Mouse (Mus musculus): ENCODE measurements at regions not wholly inside any gene's neighbourhood (a gene's known extent, or its start where the extent isn't known, plus 50 kb on each side); places are given as distances from the start of the nearest gene placed in this dataset.

GRCm38 (mm10) chr16:72069581-72069980, 238.5 kb upstream of the Robo1 start:
- TF ChIP-seq GATA4 (IDR thresholded peaks at IDR 0.05; ENCODE audit: insufficient replicate concordance, low read length): no peak

- TF ChIP-seq GATA4 (IDR thresholded peaks at IDR 0.05; ENCODE audit: insufficient replicate concordance, low read length): no peak
Measured at GRCm38 (mm10) chr16:72071756-72072471, 236.2 kb upstream of the Robo1 start.

GRCm38 (mm10) chr16:72085181-72085580, 222.9 kb upstream of the Robo1 start:
- TF ChIP-seq GATA4 (IDR thresholded peaks at IDR 0.05; ENCODE audit: insufficient replicate concordance, low read length): no peak

- no peak for TF ChIP-seq GATA4 (IDR thresholded peaks at IDR 0.05; ENCODE audit: insufficient replicate concordance, low read length)
Measured at GRCm38 (mm10) chr16:72088053-72088452, 220.1 kb upstream of the Robo1 start.

GRCm38 (mm10) chr16:72088916-72089315, 219.2 kb upstream of the Robo1 start:
- TF ChIP-seq GATA4 (IDR thresholded peaks at IDR 0.05; ENCODE audit: insufficient replicate concordance, low read length): no peak

Measured in liver, adult (tissue).